Mouse (Mus musculus) heart, embryonic 11.5 days (tissue): Measurements from ENCODE around the gene Tbc1d21. TPM values are rescaled to one million over a fixed set of nuclear protein-coding genes. Genes with fewer than 3 reads are reported as not detected.

Experiments
- ATAC-seq: fragments of 200-750 bp; cut with Nextera tagmentation; replicated peaks from 2 replicates; pipeline ENCODE4 v1.8.0; 2017; ENCODE audit warnings: moderate library complexity; ENCODE audit not compliant: insufficient number of reproducible peaks, low FRiP score, low TSS enrichment
- H3K27ac ChIP-seq: fragments of 300-500 bp; sonication (generic); 2 replicates; pipeline ENCODE4 v1.5.1; 2014; ENCODE audit warnings: mild to moderate bottlenecking, low read depth, low read length
- H3K27me3 ChIP-seq: fragments of 300-500 bp; sonication (generic); 2 replicates; pipeline ENCODE4 v1.6.1; 2014; ENCODE audit warnings: mild to moderate bottlenecking, low read length, mixed read lengths; ENCODE audit not compliant: control insufficient read depth, insufficient read depth
- H3K36me3 ChIP-seq: fragments of 300-500 bp; sonication (generic); 2 replicates; pipeline ENCODE4 v1.6.1; 2014; ENCODE audit warnings: mild to moderate bottlenecking, low read length, moderate library complexity, mixed read lengths; ENCODE audit not compliant: control insufficient read depth, insufficient read depth
- H3K4me1 ChIP-seq: fragments of 300-500 bp; sonication (generic); 2 replicates; pipeline ENCODE4 v1.6.1; 2014; ENCODE audit warnings: low read length; ENCODE audit not compliant: control insufficient read depth, insufficient read depth
- H3K4me2 ChIP-seq: fragments of 300-500 bp; sonication (generic); 2 replicates; pipeline ENCODE4 v1.6.1; 2014; ENCODE audit warnings: mild to moderate bottlenecking, moderate library complexity
- H3K4me3 ChIP-seq: fragments of 300-500 bp; sonication (generic); 2 replicates; pipeline ENCODE4 v1.5.1; 2014; ENCODE audit warnings: low read depth, low read length
- H3K9ac ChIP-seq: fragments of 300-500 bp; sonication (generic); 2 replicates; pipeline ENCODE4 v1.6.1; 2014; ENCODE audit warnings: mild to moderate bottlenecking, low read depth, low read length, moderate library complexity
- H3K9me3 ChIP-seq: fragments of 300-500 bp; sonication (generic); replicated peaks from 2 replicates; pipeline ENCODE4 v1.6.1; 2016; ENCODE audit warnings: low read length; ENCODE audit not compliant: control insufficient read depth
- WGBS: fragments of 180-500 bp; shearing (Covaris S2); extraction: QIAGEN DNeasy Blood & Tissue Kit; methylation state at CpG from one replicate; pipeline ENCODE4 v1.1.7; 2014; ENCODE audit not compliant: insufficient replicate concordance; 5-methylcytosine and 5-hydroxymethylcytosine counted together
- polyA plus RNA-seq: library from polyadenylated mRNA; unstranded; fragments of >200 nt; fragmentation: Nextera tagmentation; extraction: Ambion mirVana; gene quantifications from 2 replicates; pipeline ENCODE4 v1.2.1, GENCODE M21; 2014

Gene Tbc1d21
- polyA plus RNA-seq, 1 experiment from 2014 or later, result not detected

GRCm38 (mm10) chr9:58393875-58394274 lies 23.6 kb upstream of the Tbc1d21 start:
- no peaks in the 10 kb centered on the region for H3K9me3 ChIP-seq
- H3K4me2 ChIP-seq, result no peak overlapping the region
- ATAC-seq, result no peak
- no peak overlapping the region for H3K27ac ChIP-seq
- peaks cover 4% of the 10 kb centered on the region; the same call in 1 of the 2 replicates for H3K27me3 ChIP-seq
- WGBS, result 35% methylated on average over 1 of the region's 1 CpGs
- H3K4me1 ChIP-seq, result peaks cover 13% of the 10 kb centered on the region
- H3K9ac ChIP-seq, result no peak overlapping the region
- H3K4me3 ChIP-seq, result no peak overlapping the region
- no peaks in the 10 kb centered on the region for H3K36me3 ChIP-seq

DNA sequence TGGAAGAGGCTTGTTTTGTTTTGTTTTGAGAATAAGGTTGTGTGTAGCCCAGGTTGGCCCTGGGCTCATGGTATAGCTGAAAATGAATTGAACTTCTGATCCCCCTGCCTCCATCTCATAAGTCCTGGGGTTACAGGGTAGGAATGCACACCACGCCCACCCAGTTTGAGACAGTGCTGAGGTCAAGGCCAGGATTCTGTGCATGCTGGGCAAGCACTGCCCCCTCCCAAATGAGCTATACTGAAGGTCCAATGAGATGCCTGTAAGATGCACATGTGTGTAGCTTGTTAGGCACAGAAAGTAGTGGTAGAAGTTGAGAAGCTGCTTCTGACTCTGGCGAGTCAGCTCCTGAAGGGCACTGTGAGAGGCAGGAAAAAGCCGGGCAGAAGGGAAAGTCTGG lies 18.1 kb upstream of the Tbc1d21 start:
- ATAC-seq, result no peak
- no peak overlapping the region for H3K4me2 ChIP-seq

DNA sequence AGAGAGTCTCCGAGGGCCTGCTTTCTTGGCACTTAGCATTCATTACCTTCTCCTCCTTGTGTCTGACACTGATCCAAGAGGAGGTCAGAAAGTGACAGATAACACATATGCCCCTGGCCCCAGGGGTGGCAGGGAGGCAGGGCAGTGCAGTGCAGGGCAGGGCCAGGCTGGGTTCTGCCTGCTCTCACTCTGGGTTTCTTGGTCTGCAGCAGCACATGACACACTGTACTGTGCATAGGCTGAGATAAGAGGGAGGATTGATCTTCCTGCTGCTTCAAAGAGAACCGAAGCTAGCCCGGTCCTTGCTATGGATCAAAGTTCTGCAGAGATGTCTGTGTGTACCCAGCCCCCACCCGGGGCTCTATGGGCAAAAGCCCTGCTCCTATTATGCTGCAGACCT lies 8.6 kb upstream of the Tbc1d21 start:
- peaks cover 7% of the 10 kb centered on the region for H3K4me1 ChIP-seq
- no peak overlapping the region for H3K9ac ChIP-seq
- H3K4me2 ChIP-seq, result no peak overlapping the region
- ATAC-seq, result no peak
- 27% methylated on average over 4 of the region's 4 CpGs for WGBS
- no peaks in the 10 kb centered on the region for H3K36me3 ChIP-seq
- no peak overlapping the region for H3K27ac ChIP-seq
- H3K4me3 ChIP-seq, result no peak overlapping the region
- no peaks in the 10 kb centered on the region for H3K27me3 ChIP-seq
- no peaks in the 10 kb centered on the region for H3K9me3 ChIP-seq

More for the DNA sequence above, 18.1 kb upstream of the Tbc1d21 start:
- Histone ChIP-seq H3K9ac (no peak overlapping the region), H3K27ac (no peak overlapping the region), H3K4me3 (no peak overlapping the region), H3K27me3 (no peaks in the 10 kb centered on the region), H3K4me1 (peaks cover 10% of the 10 kb centered on the region; the same call in 1 of the 2 replicates), H3K9me3 (no peaks in the 10 kb centered on the region), H3K36me3 (no peaks in the 10 kb centered on the region)
- 64% methylated on average over 3 of the region's 3 CpGs for WGBS

DNA sequence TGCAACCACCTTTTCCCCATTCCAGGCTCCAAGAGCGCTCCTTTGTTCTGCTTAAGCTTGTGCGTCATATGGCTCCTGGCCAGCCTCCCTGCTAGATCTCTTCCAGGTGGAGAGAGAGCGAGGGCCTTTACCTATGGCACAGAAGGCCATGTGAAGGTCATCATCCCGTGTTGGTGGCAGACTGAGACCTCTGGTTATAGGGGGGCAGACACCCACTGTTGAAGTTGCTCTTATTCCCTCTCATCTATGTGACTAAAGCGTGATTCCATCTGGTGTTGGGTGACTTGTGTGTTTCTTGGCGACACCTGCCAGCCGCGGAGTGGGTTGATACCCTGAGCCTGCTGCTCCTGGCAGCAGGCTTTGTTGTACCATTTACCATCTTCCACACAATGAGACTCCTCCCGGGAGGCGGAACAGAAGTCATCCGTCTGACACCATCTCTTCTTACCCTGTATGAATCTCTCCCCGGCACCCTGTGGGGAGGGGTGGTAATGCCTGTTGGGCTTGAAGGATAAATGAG lies 3.7 kb upstream of the Tbc1d21 start:
- H3K27ac ChIP-seq, result no peak overlapping the region
- no peaks in the 10 kb centered on the region for H3K36me3 ChIP-seq
- H3K9ac ChIP-seq, result no peak overlapping the region
- H3K4me2 ChIP-seq, result no peak overlapping the region
- no peak for ATAC-seq
- no peak overlapping the region for H3K4me3 ChIP-seq
- peaks cover 5% of the 10 kb centered on the region for H3K4me1 ChIP-seq
- no peaks in the 10 kb centered on the region for H3K9me3 ChIP-seq
- H3K27me3 ChIP-seq, result no peaks in the 10 kb centered on the region
- 74% methylated on average over 12 of the region's 12 CpGs for WGBS

GRCm38 (mm10) chr9:58371914-58372313 lies 1.7 kb upstream of the Tbc1d21 start:
- Histone ChIP-seq H3K27ac (no peak overlapping the region), H3K9ac (no peak overlapping the region), H3K36me3 (no peaks in the 10 kb centered on the region), H3K27me3 (no peaks in the 10 kb centered on the region), H3K4me3 (no peak overlapping the region), H3K9me3 (no peaks in the 10 kb centered on the region), H3K4me1 (no peaks in the 10 kb centered on the region), H3K4me2 (no peak overlapping the region)
- no peak for ATAC-seq
- 58% methylated on average over 8 of the region's 8 CpGs for WGBS

- Histone ChIP-seq H3K27me3 (no peaks in the 10 kb centered on the region), H3K4me3 (no peak overlapping the region), H3K9ac (no peak overlapping the region), H3K4me2 (no peak overlapping the region), H3K9me3 (no peaks in the 10 kb centered on the region), H3K36me3 (no peaks in the 10 kb centered on the region), H3K4me1 (no peaks in the 10 kb centered on the region), H3K27ac (no peak overlapping the region)
- 44% methylated on average over 6 of the region's 6 CpGs for WGBS
- no peak for ATAC-seq
Observed at GRCm38 (mm10) chr9:58369644-58370043, 611 bp downstream of the Tbc1d21 start.

- no peak overlapping the region for H3K27ac ChIP-seq
- no peak overlapping the region for H3K4me2 ChIP-seq
- H3K4me3 ChIP-seq, result no peak overlapping the region
- H3K9me3 ChIP-seq, result no peaks in the 10 kb centered on the region
- no peaks in the 10 kb centered on the region for H3K27me3 ChIP-seq
- no peak overlapping the region for H3K9ac ChIP-seq
- no peaks in the 10 kb centered on the region for H3K4me1 ChIP-seq
- 75% methylated on average over 8 of the region's 8 CpGs for WGBS
- ATAC-seq, result no peak
- no peaks in the 10 kb centered on the region for H3K36me3 ChIP-seq
Observed at GRCm38 (mm10) chr9:58364325-58364724, 5.9 kb downstream of the Tbc1d21 start.

DNA sequence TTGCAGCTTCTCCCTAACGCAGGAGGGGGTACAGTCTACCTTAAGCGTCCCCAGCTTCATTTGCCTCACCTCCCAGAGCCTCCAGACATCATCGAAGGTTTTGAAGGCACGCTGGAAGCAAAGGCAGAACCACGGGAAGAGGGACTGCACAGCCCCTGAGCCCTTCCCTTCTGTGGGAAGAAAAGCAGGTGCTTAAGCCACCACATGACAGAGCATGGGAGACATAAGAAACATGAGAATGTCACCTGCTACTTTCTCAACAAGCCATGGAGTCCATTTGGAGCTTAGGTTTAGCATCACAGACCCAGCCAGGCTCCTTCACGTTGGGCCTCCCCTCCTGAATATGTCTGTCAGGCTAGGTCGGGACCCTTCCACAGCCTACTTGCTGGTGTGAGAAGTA lies 8.3 kb downstream of the Tbc1d21 start:
- H3K9me3 ChIP-seq, result no peaks in the 10 kb centered on the region
- no peak overlapping the region for H3K9ac ChIP-seq
- no peak overlapping the region for H3K4me2 ChIP-seq
- H3K4me3 ChIP-seq, result no peak overlapping the region
- ATAC-seq, result no peak
- no peak overlapping the region for H3K27ac ChIP-seq
- no peaks in the 10 kb centered on the region for H3K36me3 ChIP-seq
- 75% methylated on average over 7 of the region's 7 CpGs for WGBS
- H3K27me3 ChIP-seq, result no peaks in the 10 kb centered on the region
- H3K4me1 ChIP-seq, result no peaks in the 10 kb centered on the region

GRCm38 (mm10) chr9:58361373-58361772 lies 8.9 kb downstream of the Tbc1d21 start:
- H3K36me3 ChIP-seq, result no peaks in the 10 kb centered on the region
- WGBS, result 86% methylated on average over 1 of the region's 1 CpGs
- ATAC-seq, result no peak

More at GRCm38 (mm10) chr9:58361373-58361772, 8.9 kb downstream of the Tbc1d21 start:
- no peak overlapping the region for H3K4me2 ChIP-seq
- H3K9me3 ChIP-seq, result no peaks in the 10 kb centered on the region
- H3K9ac ChIP-seq, result no peak overlapping the region
- no peak overlapping the region for H3K27ac ChIP-seq
- no peaks in the 10 kb centered on the region for H3K4me1 ChIP-seq
- no peak overlapping the region for H3K4me3 ChIP-seq
- no peaks in the 10 kb centered on the region for H3K27me3 ChIP-seq
